Mouse (Mus musculus) gastrocnemius, postnatal 25 days (tissue): Measurements from ENCODE around the gene Trpc3. TPM values are rescaled to one million over a fixed set of nuclear protein-coding genes. Genes with fewer than 3 reads are reported as not detected.
"Not testable (repeated sequence)": the region's sequence is repeated elsewhere in the genome, so short reads cannot be mapped to it uniquely, and the experiment has no call there.

Experiments used
- DNase-seq: peaks from one replicate; pipeline ENCODE4 v3.0.0; 2022
- total RNA-seq, 2 experiments: library from RNA; stranded (reverse); gene quantifications; 1 replicate in 1 of 2; 2 replicates in 1 of 2; pipeline ENCODE4 v1.2.3; 2021

The Trpc3 gene
- total RNA-seq, 2 experiments from 2014 or later: 2.2 to 2.6 TPM

GRCm38 (mm10) chr3:36599773-36600172 is 90.2 kb downstream of the Trpc3 start:
- not testable (repeated sequence) for DNase-seq

DNA sequence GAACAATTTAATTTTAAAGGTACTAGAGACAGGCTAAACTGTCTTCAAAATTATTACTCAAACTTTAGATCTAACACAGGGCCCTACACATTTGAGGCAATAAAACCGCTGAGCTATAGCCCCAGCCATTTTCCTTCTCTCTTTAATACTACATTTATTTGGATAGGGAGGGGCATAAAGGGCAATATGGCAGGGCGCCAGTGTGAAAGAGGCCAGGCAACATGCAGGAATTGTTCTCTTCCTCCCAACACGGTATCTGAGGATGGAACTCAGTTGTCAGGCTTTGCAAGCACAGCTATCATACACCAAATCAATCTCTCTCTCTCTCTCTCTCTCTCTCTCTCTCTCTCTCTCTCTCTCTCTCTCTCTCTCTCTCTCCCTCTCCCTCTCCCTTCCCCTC is 91.2 kb downstream of the Trpc3 start:
- no peak for DNase-seq

GRCm38 (mm10) chr3:36571827-36572378 is 118.1 kb downstream of the Trpc3 start, which contains the start of gene Ccna2:
Gene Ccna2, minus strand, starts transcription at chr3:36572150.
- peak; percentile 98 for DNase-seq

DNA sequence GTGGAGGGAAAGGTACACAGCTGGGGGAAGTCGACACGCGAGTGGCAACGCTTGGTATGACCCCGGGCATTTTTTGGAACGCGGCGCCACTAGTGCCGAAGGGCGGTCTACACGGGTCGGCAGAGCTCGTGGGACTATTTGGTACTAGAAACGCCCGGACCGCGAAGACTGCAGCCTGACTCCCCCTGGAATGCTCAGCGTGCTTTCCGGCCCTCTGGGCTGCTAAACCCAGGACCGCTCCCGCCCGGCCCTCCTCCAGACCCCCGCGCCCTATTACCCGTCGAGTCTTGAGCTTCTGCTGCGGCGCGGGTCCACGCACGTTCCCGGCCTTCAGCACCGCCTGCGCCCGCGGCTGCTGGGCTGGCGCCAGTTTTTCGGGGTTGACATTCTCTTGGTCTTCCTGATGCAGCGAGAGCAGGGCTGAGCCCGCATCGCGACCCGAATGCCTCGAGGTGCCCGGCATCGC is 118.6 kb downstream of the Trpc3 start:
- no peak for DNase-seq

Other genes with a start within 250 kb of the Trpc3 start
- gene Anxa5, start 214.3 kb downstream of the Trpc3 start, total RNA-seq: 10 to 100 TPM; 50.7 to 67.3 TPM
- not detected for gene 1810062G17Rik, start 214.2 kb downstream of the Trpc3 start, total RNA-seq
- not detected for gene Gm11549, start 168.4 kb downstream of the Trpc3 start, total RNA-seq
- gene Exosc9, start 137.6 kb downstream of the Trpc3 start, total RNA-seq: 10 to 100 TPM; 13.5 to 15.0 TPM
- gene Ccna2, start 118.0 kb downstream of the Trpc3 start, total RNA-seq: 1 to 10 TPM in 1 of 2 experiments, under 1 TPM in 1; 0.97 to 1.3 TPM
- 1 to 10 TPM; 7.0 to 7.6 TPM for gene Bbs7, start 76.7 kb downstream of the Trpc3 start, total RNA-seq
- 10 to 100 TPM; 21.3 to 26.3 TPM for gene 4932438A13Rik, start 172.9 kb upstream of the Trpc3 start, total RNA-seq